Mouse (Mus musculus) cerebellum, postnatal 4 days (tissue): ENCODE measurements around the gene Tulp4.
"Not testable (repeated sequence)": the region's sequence is repeated elsewhere in the genome, so short reads cannot be mapped to it uniquely, and the experiment has no call there.

Experiments used
- DNase-seq, 2 experiments: peaks; one replicate each; pipeline ENCODE4 v3.0.0; 2022; ENCODE audit warnings: low spot score in 2 of 2, mixed read lengths in 1 of 2

The Tulp4 gene

GRCm38 (mm10) chr17:6274693-6275092 is 168.5 kb downstream of the Tulp4 start:
- not testable (repeated sequence) for DNase-seq

DNA sequence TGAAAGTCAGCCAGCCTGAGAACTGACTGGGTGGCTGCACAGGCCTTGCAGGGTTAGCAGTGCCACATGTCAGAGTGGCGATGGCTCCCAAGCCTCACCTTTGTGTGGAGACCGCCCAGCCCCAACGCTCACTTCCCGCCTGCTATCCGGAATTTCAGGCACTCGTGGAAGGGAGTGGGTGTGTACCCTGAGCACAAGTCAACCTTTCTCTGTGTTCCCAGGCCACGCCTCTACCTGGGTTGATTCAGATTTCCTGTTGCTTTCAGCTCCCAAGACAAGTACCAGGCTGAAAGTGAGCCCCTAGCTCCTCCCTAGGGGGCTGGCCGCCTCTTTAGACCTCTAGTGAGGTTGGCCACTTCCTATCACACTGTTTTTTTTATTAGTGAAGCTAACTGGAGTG is 173.0 kb downstream of the Tulp4 start:
- not testable (repeated sequence) for DNase-seq

DNA sequence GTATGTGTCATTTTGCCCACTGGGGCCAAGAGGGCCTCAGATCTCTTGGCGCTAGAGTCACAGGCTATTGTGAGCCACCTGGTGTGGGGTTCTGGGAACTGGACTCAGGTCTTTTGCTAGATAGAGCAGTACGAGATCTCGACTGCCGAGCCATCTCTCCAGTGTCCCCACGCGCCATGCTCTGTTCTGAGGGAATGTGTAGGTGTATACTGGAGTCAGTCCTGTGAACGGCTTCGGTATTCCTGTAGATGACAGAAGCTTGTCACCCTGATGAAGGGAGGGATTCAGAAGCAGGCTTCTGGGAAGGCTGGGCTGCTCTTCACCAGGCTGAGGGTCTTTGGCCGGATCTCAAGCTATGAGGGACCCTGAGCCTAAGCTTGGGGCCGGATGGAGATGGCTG is 173.5 kb downstream of the Tulp4 start:
- not testable (repeated sequence) for DNase-seq

DNA sequence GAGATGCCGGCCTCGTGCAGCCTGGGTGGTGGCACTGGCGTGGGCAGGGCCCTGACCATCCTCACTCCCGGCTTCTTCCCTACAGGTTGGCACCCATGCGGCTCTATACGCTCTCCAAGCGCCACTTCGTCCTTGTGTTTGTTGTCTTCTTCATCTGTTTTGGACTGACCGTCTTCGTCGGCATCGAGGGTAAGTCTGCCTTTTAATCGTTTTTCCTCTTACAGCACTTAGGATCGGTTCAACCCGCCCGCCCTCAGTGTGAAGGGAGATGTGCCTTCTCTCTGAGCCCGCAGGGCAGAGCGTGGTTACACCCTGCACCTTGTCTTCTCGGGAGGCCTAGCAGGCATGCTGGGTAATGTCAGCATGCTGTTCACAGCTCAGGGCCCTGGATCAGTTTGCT is 174.3 kb downstream of the Tulp4 start:
- not testable (repeated sequence) for DNase-seq

DNA sequence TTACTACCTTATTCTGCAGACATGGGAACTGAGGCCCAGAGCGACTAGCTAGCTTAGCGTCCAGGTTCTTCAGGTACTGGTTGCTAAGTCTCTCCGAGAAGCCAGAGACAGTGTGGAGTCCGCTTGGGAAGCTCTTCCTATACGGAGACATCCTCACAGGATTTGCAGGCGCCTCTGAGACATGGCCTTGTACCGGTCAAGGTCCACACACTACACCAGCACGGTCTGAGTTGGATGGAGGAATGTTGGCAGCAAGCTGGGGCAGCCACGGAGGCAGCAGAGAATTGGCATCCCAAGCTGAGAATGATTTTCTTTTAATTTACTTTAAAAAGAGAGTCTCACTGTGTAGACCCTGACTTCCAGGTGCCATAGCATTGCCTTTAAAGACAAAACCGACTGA is 176.9 kb downstream of the Tulp4 start:
- not testable (repeated sequence) for DNase-seq

DNA sequence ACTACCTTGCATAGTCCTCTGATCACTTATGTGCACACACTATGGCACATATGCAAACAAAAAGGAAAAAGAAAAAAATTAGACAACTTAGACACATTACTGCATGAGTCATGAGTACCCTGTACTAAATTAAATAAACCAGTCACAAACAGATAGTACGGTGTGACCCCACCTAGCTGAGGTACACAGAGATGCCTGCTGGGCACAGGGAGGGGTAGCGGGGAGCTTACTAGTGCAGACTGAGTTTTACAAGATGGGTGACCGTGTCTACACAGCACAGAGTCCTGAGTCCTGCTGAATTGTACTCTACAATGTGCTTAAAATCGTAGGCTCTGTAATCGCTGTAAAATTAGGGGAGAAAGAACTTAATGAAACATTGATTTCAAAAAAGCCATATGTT is 179.9 kb downstream of the Tulp4 start:
- not testable (repeated sequence) for DNase-seq

GRCm38 (mm10) chr17:6289045-6289444 is 182.8 kb downstream of the Tulp4 start:
- DNase-seq: not testable (repeated sequence)

DNA sequence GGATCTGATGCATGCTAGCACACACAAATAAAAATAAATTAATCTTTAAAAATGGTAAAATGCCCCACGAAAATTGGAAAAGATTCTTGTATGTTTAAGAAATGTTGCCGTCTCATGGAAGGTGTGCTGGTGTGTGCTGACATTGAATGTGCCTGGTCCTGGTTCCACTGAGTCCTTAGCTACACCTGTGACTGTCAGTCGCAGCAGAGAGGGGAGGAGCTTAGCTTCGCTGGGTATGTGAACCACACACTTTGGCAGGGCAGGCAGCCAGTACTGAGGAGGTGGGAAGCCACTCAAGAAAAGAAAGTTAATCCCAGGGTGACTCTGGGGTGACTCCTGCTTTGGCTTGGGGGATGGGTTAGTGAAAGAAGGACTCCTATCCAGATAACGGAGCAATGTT is 187.6 kb downstream of the Tulp4 start:
- not testable (repeated sequence) for DNase-seq

DNA sequence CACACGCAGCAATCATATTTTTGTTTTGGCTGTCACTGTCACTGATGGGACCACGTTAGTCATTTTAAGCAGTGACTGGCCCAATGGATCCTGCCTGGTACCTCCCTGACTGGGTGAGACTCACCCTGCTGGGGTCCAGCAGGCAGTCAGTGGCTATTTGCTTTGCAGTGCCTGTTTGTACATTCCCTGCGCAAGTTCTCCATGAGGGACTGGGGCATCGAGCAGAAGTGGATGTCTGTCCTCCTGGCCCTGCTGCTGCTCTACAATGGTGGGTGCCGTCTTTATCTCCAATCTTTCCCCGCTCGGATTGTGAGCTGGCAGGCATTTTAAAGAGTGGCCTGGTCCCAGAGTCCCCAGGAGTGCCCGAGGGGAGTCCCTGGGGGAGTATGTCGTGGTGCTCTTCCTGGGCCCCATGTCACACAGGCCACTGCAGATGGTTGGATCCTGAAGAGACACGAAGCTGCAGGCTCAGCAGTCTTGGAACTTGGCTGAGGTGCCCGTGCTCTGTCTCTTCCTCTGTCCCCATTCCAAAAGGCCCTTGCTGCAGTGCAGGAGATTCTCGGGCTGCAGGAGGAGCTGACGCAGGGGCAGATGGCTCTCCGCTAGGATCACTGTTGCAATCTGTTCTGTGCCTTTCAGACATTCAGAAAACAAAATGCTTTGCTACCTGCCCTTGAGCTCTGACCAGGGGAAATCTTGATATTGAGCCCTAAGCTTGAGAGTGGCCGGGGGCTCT is 191.0 kb downstream of the Tulp4 start:
- DNase-seq: not testable (repeated sequence)

DNA sequence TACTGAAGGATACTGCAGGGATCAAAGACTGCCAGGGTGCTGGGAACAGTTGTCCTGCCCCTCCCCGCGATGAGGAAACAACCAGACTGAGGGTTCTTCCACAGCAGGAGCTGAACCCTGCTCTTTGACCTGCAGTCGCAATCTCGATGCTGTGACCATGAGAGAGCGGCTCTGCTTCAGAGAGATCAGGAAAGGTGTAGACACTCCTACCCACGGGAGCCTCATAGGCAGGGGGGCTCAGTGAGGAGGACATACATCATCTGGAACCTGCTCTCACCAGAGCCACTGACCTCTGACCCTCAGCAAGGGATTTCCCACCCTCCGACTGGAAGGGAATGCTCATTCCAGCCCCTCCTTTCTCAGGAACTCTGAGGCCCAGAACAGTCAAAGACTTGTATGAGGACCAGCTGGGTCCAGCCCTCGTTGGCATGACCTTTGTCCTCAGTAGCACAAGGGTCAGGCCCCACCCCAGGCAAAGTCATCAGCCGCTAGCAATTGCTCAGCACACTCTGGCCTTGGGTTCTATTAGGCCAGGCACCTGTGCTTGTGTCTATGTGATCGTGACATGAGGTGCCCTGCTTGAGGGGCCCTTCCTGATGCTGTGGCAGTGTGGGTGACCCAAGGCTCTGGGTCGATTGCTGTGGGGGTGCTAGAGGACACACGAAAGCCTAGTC is 194.1 kb downstream of the Tulp4 start:
- not testable (repeated sequence) for DNase-seq
